Comparison of ENCODE assay signal across 9 mouse cellular contexts in genomic region chr4:34391499-34391898, GRCm38 (mm10).
DNase-seq lines count a peak whose midpoint lies in the region; ATAC-seq and TF ChIP-seq lines count a peak whose summit lies in the region.
"Had no signal": no experiment of that assay in that cellular context is flagged by ENCODE, and none has a peak within 500 bp of the region (broad histone marks: within the 10 kb centered on the region; RNA-seq: fewer than 3 reads in every experiment).

No protein-coding gene starts in this region.

- H3K4me2 ChIP-seq in forebrain, embryonic 14.5 days (ENCODE audit: low read length), result no peak overlapping the region
- H3K4me2 ChIP-seq in forebrain, embryonic 11.5 days (ENCODE audit: low read depth, low read length, severe bottlenecking), result no peak overlapping the region
- no peak overlapping the region for H3K4me2 ChIP-seq in midbrain, embryonic 14.5 days (ENCODE audit: low read length)
- no peak overlapping the region for H3K4me2 ChIP-seq in midbrain, embryonic 16.5 days (ENCODE audit: low read length)

- DNase-seq in forebrain, embryonic 14.5 days (ENCODE audit: low spot score), result peak; percentile 14
- DNase-seq in forebrain, embryonic 11.5 days (ENCODE audit: low spot score), result no peak
- peak; percentile 13 for DNase-seq in midbrain, embryonic 14.5 days
- DNase-seq in Patski (ENCODE audit: low read depth, low spot score), result no peak
- no peak for DNase-seq in ovary, postnatal 14 days (ENCODE audit: low spot score)
- DNase-seq in urinary bladder, postnatal 14 days (ENCODE audit: low spot score), result no peak
- DNase-seq: kidney, adult 11 months had no signal

- no peak overlapping the region for H3K9ac ChIP-seq in forebrain, embryonic 14.5 days (ENCODE audit: low read length)
- no peak overlapping the region for H3K9ac ChIP-seq in forebrain, embryonic 11.5 days (ENCODE audit: low read length)
- H3K9ac ChIP-seq in midbrain, embryonic 14.5 days (replicated peaks; ENCODE audit: low read length), result no peak overlapping the region
- H3K9ac ChIP-seq in midbrain, embryonic 16.5 days (ENCODE audit: low read depth, low read length), result no peak overlapping the region

- no peak overlapping the region for H3K4me3 ChIP-seq in forebrain, embryonic 14.5 days (ENCODE audit: low read depth, low read length)
- no peak overlapping the region for H3K4me3 ChIP-seq in forebrain, embryonic 11.5 days (ENCODE audit: low read depth, low read length)
- H3K4me3 ChIP-seq in midbrain, embryonic 14.5 days (replicated peaks; ENCODE audit: low read depth, low read length), result no peak overlapping the region
- H3K4me3 ChIP-seq in midbrain, embryonic 16.5 days (ENCODE audit: low read depth, low read length), result no peak overlapping the region

- CTCF ChIA-PET in Patski (lab: Charles Lee), result interaction anchor here (1.6 kb wide), 1 partner anchor 12 kb away, joined by 5 read pairs; no protein-coding TSS in a partner anchor

- WGBS in forebrain, embryonic 14.5 days, result 91% methylated on average over 5 of the region's 5 CpGs
- WGBS in forebrain, embryonic 11.5 days, result 93% methylated on average over 5 of the region's 5 CpGs
- 92% methylated on average over 5 of the region's 5 CpGs for WGBS in midbrain, embryonic 14.5 days
- WGBS in midbrain, embryonic 16.5 days, result 88% methylated on average over 5 of the region's 5 CpGs

- no peak overlapping the region for H3K27ac ChIP-seq in forebrain, embryonic 14.5 days (ENCODE audit: low read depth, low read length)
- no peak overlapping the region for H3K27ac ChIP-seq in forebrain, embryonic 11.5 days (ENCODE audit: low read depth, low read length)
- no peak overlapping the region for H3K27ac ChIP-seq in midbrain, embryonic 14.5 days (replicated peaks; ENCODE audit: low read depth, low read length)
- no peak overlapping the region for H3K27ac ChIP-seq in midbrain, embryonic 16.5 days (ENCODE audit: low read length)

- no peaks in the 10 kb centered on the region for H3K36me3 ChIP-seq in forebrain, embryonic 14.5 days (ENCODE audit: control insufficient read depth, insufficient read depth, low read length)
- no peaks in the 10 kb centered on the region for H3K36me3 ChIP-seq in forebrain, embryonic 11.5 days (ENCODE audit: control insufficient read depth, insufficient read depth, low read length)
- no peaks in the 10 kb centered on the region for H3K36me3 ChIP-seq in midbrain, embryonic 14.5 days (ENCODE audit: control insufficient read depth, insufficient read depth, low read length)
- no peaks in the 10 kb centered on the region for H3K36me3 ChIP-seq in midbrain, embryonic 16.5 days (ENCODE audit: control insufficient read depth, insufficient read depth, low read length)

- 0 out of 2 replicates have a peak, but pooled peaks cover 3% of the 10 kb centered on the region for H3K9me3 ChIP-seq in forebrain, embryonic 14.5 days (replicated peaks; ENCODE audit: control insufficient read depth, low read length)
- peaks cover 3% of the 10 kb centered on the region; the same call in 1 of the 2 replicates for H3K9me3 ChIP-seq in forebrain, embryonic 11.5 days (ENCODE audit: control insufficient read depth, low read length)
- no peaks in the 10 kb centered on the region for H3K9me3 ChIP-seq in midbrain, embryonic 14.5 days (ENCODE audit: control insufficient read depth, low read length)
- H3K9me3 ChIP-seq in midbrain, embryonic 16.5 days (replicated peaks; ENCODE audit: control insufficient read depth, low read length, poor library complexity, severe bottlenecking), result no peaks in the 10 kb centered on the region; the same call in 1 of the 2 replicates

- no peak for ATAC-seq in forebrain, embryonic 14.5 days
- no peak for ATAC-seq in forebrain, embryonic 11.5 days (replicated peaks; ENCODE audit: low FRiP score)
- no peak for ATAC-seq in midbrain, embryonic 14.5 days (ENCODE audit: low FRiP score, low TSS enrichment)
- no peak for ATAC-seq in midbrain, embryonic 16.5 days
- no peak for ATAC-seq in Patski
- ATAC-seq in megakaryocyte progenitor cell, adult 5-6 weeks (replicated peaks; ENCODE audit: poor library complexity), result 0 out of 2 replicates have a peak, but pooled peaks have one; percentile 44

- POLR2A ChIA-PET in Patski (lab: Charles Lee), result no interaction called here

- H3K27me3 ChIP-seq in forebrain, embryonic 14.5 days (replicated peaks; ENCODE audit: control insufficient read depth, insufficient read depth, low read length), result no peaks in the 10 kb centered on the region
- no peaks in the 10 kb centered on the region for H3K27me3 ChIP-seq in forebrain, embryonic 11.5 days (ENCODE audit: control insufficient read depth, insufficient read depth, low read length)
- H3K27me3 ChIP-seq in midbrain, embryonic 14.5 days (ENCODE audit: control insufficient read depth, insufficient read depth, low read length), result no peaks in the 10 kb centered on the region
- H3K27me3 ChIP-seq in midbrain, embryonic 16.5 days (ENCODE audit: control insufficient read depth, insufficient read depth, low read depth, low read length), result no peaks in the 10 kb centered on the region
- H3K27me3 ChIP-seq in Patski, result no peaks in the 10 kb centered on the region

- peak; percentile 41 for TF ChIP-seq CTCF in Patski (IDR thresholded peaks at IDR 0.05)

- H3K4me1 ChIP-seq in forebrain, embryonic 14.5 days (ENCODE audit: control insufficient read depth, insufficient read depth, low read length), result no peaks in the 10 kb centered on the region
- no peaks in the 10 kb centered on the region for H3K4me1 ChIP-seq in forebrain, embryonic 11.5 days (replicated peaks; ENCODE audit: control insufficient read depth, insufficient read depth, low read length)
- no peaks in the 10 kb centered on the region for H3K4me1 ChIP-seq in midbrain, embryonic 14.5 days (ENCODE audit: control insufficient read depth, insufficient read depth, low read length)
- no peaks in the 10 kb centered on the region for H3K4me1 ChIP-seq in midbrain, embryonic 16.5 days (ENCODE audit: control insufficient read depth, insufficient read depth, low read length)

- in situ Hi-C loops in Patski (cut with MboI; ENCODE audit: low pct_unique_long_range_greater_than_20kb), result no loop called here

Comparison
In these comparisons a context has a peak if more than half of its experiments do, and no peak if none do; other contexts are left out.
1. DNase-seq: peak in forebrain, embryonic 14.5 days (single experiment) and midbrain, embryonic 14.5 days (single experiment); none in forebrain, embryonic 11.5 days (single experiment), Patski (single experiment), ovary, postnatal 14 days (single experiment) and urinary bladder, postnatal 14 days (single experiment).